Mouse (Mus musculus) c-Kit-negative CD71-positive TER-119-positive erythroid progenitor cells, embryonic 14.5 days (primary cell): ENCODE data around the gene Apln.

Experiments used
- DNase-seq: peaks from one replicate; pipeline ENCODE4 v3.0.0-alpha.2; 2013; ENCODE audit warnings: low read depth, low spot score

Apln gene

GRCm38 (mm10) chrX:48034144-48035113, at the start of gene Apln:
TSS of gene Apln (minus strand) at chrX:48034853.
- DNase-seq, result no peak

GRCm38 (mm10) chrX:48082364-48082763, 47.7 kb upstream of the Apln start:
- DNase-seq, result no peak

GRCm38 (mm10) chrX:48076806-48077425, 42.3 kb upstream of the Apln start:
- DNase-seq, result no peak

GRCm38 (mm10) chrX:48074691-48075090, 40.0 kb upstream of the Apln start:
- no peak for DNase-seq

GRCm38 (mm10) chrX:48072401-48072800, 37.7 kb upstream of the Apln start:
- no peak for DNase-seq

- DNase-seq, result no peak
Observed at GRCm38 (mm10) chrX:48071961-48072360, 37.3 kb upstream of the Apln start.

GRCm38 (mm10) chrX:48066891-48067290, 32.2 kb upstream of the Apln start:
- DNase-seq, result no peak

- no peak for DNase-seq
Observed at GRCm38 (mm10) chrX:48064166-48064853, 29.7 kb upstream of the Apln start.

GRCm38 (mm10) chrX:48062481-48062880, 27.8 kb upstream of the Apln start:
- DNase-seq, result no peak

- no peak for DNase-seq
Observed at GRCm38 (mm10) chrX:48054186-48055015, 19.7 kb upstream of the Apln start.

GRCm38 (mm10) chrX:48053743-48054142, 19.1 kb upstream of the Apln start:
- DNase-seq, result no peak

GRCm38 (mm10) chrX:48046315-48046714, 11.7 kb upstream of the Apln start:
- DNase-seq, result no peak

- no peak for DNase-seq
Observed at GRCm38 (mm10) chrX:48044261-48044660, 9.6 kb upstream of the Apln start.

GRCm38 (mm10) chrX:48042748-48043147, 8.1 kb upstream of the Apln start:
- DNase-seq, result no peak

- DNase-seq, result no peak
Observed at GRCm38 (mm10) chrX:48040379-48040778, 5.7 kb upstream of the Apln start.

GRCm38 (mm10) chrX:48033766-48034143, 898 bp downstream of the Apln start:
- DNase-seq, result no peak

GRCm38 (mm10) chrX:48033024-48033423, 1.6 kb downstream of the Apln start:
- no peak for DNase-seq

- no peak for DNase-seq
Observed at GRCm38 (mm10) chrX:48031866-48032265, 2.8 kb downstream of the Apln start.

- no peak for DNase-seq
Observed at GRCm38 (mm10) chrX:48030593-48030992, 4.1 kb downstream of the Apln start.

GRCm38 (mm10) chrX:48022811-48023210, 11.8 kb downstream of the Apln start:
- no peak for DNase-seq

- peak; percentile 3 for DNase-seq
Observed at GRCm38 (mm10) chrX:48019940-48020339, 14.7 kb downstream of the Apln start.
